Mouse (Mus musculus) embryonic stem cell, embryonic (primary cell): ENCODE results near the gene Pabpn1.

Experiments used
- CTCF ChIA-PET, 4 experiments: fragments of 300-600 bp in 2 of 4; fragments of 350-600 bp in 2 of 4; sonication (Branson Sonifier 250); formaldehyde crosslinking; loops; one replicate each; lab custom pipeline; 2022; ENCODE audit warnings: inconsistent platforms in 2 of 4; lab: Charles Lee
- POLR2A ChIA-PET, 4 experiments: fragments of 300-600 bp in 2 of 4; fragments of 350-600 bp in 2 of 4; sonication (Branson Sonifier 250); formaldehyde crosslinking; loops; one replicate each; lab custom pipeline; 2022; ENCODE audit warnings: antibody characterized with exemption in 4 of 4, inconsistent platforms in 1 of 4; lab: Charles Lee

The Pabpn1 gene

DNA sequence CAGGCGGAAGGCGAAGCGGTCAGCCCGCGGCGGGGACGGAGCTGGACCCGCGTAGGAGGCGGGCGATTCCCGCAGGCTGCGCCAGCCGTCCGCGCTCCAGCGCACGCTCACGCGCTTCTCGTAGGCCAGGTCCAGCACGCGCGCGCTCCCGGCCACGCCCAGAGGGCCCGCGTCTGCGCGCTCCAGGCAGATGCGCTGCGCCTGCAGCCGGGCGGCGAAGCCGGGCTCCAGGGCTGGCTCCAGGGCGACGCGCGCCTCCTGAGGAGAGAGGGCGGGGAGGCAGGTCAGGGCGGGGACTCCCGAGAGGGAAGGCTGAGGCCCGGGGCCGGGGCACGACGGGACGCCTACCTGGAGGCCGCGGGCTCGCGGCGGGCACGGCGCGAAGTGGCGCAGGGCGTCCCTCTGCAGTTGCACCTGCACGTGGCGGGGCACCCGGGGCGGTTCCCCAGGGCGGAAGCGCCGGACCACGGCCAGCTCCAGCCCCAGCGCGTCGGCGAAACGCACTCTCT, 15.7 kb upstream of the Pabpn1 start:
- CTCF ChIA-PET: interaction anchor here in 3 of 4 experiments (0.5 to 1.2 kb wide), 5 partner anchors 10 to 138 kb away, joined by 3 to 8 read pairs (median 3); partner anchors contain the start of gene Ngdn (in 1 of the 3)
- POLR2A ChIA-PET: interaction anchor here (0.7 to 3.0 kb wide), 17 partner anchors 9 to 201 kb away, joined by 3 to 12 read pairs (median 4); partner anchors contain the start of genes Efs (in 2 of the 4), Acin1 (in 1 of the 4), Cebpe (in 1 of the 4) and Ngdn (in 1 of the 4)

DNA sequence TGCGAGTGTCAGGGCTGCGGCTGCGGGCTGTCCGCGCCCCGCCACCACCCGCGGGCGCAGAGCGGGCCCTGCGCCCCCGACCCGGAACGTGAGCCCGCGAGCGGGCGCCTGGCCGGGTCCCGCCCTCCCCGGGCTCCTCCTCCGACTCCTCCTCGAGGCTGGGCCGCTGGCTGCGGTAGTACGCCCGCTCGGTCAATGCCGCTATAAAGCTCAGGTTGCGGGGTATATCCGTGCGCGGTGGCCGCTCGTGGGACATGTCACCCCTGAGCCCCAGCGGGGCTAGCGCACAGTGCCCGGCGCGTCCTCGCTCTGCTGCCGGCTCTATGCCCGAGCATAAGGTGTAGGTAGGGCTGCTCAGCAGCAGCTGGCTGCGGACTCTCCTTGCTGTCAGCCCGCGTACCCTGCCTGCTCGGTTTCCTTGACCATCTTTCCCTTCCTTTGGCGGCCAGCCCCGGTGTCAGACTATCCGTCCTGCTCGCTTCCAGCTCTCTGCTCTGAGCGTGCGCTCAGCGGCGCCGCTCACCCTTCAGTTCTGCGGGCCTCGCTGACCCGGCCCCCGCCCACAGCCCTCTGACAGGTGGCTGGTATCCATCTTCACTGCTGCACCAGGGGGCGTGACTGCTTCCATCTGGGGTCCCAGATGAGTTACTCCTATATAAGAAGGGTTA, 15.1 kb upstream of the Pabpn1 start, which contains the start of gene Ppp1r3e:
Gene Ppp1r3e, minus strand, starts transcription at position 503 of the 668 bp plus-strand sequence.
- ChIA-PET POLR2A (interaction anchor here (0.7 to 3.0 kb wide), 17 partner anchors 9 to 200 kb away, joined by 3 to 12 read pairs (median 4); partner anchors contain the start of genes Efs (in 2 of the 4), Acin1 (in 1 of the 4), Cebpe (in 1 of the 4) and Ngdn (in 1 of the 4)), CTCF (interaction anchor here in 3 of 4 experiments (0.5 to 1.2 kb wide), 7 partner anchors 10 to 150 kb away, joined by 3 to 8 read pairs (median 4); partner anchors contain the start of gene Ngdn (in 1 of the 3))

DNA sequence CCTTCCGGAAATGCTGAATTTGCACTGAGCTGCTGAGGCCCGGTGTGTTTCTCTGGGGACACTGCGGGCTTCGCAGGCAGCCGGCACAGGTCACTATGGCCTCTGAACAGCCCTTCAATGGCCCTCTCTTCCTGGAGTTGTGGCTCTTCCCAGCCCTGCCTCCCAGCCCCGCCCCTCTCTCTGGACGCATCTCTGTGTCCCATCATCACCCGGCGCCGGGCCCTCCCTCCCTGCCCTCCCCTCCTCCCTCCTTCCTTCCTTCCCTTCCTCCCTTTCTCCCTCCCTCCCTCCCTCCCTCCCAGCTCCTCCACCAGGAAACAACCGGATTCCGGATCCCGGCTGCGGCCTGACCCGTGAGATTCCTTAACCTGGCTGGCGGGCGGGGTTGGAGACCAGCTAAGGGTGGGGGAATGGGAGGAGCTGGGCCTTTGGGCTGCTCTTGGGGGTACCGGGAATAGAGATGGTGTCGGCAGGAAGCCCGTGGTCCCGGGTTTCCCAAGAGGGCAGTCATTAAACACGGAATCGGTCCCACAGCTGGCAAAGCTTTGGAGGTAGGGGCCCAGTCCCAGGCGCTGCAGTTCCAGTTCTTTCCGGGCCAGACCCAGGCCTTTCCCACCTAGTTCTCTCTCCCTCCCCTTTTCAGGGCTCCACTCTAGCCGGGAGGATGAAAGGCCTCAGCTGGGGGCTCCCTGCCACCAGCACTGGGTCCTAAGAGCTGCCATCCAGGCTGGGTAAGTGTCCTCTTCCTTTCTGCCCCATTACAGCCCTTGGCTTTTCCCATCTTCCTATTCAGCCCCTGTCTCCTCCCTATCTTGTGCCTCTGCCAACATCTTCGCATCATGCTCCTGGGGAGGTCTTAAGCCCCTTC, 8.9 kb upstream of the Pabpn1 start, which contains the start of the genes Bcl2l2 and Gm20521:
Gene Bcl2l2, plus strand, starts transcription at position 224 of the 868 bp plus-strand sequence.
Gene Gm20521, plus strand, starts transcription at position 288 of the 868 bp plus-strand sequence.
- ChIA-PET CTCF (interaction anchor here in 3 of 4 experiments (0.5 to 2.0 kb wide), 9 partner anchors 10 to 232 kb away, joined by 3 to 7 read pairs (median 4); partner anchors contain the start of gene Ngdn (in 1 of the 3)), POLR2A (interaction anchor here in 3 of 4 experiments (0.6 to 5.3 kb wide), 25 partner anchors 10 to 708 kb away, joined by 3 to 66 read pairs (median 3); partner anchors contain the start of genes Efs (in 3 of the 3), Ngdn (in 2 of the 3), Prmt5 (in 1 of the 3) and Psme2 (in 1 of the 3))

DNA sequence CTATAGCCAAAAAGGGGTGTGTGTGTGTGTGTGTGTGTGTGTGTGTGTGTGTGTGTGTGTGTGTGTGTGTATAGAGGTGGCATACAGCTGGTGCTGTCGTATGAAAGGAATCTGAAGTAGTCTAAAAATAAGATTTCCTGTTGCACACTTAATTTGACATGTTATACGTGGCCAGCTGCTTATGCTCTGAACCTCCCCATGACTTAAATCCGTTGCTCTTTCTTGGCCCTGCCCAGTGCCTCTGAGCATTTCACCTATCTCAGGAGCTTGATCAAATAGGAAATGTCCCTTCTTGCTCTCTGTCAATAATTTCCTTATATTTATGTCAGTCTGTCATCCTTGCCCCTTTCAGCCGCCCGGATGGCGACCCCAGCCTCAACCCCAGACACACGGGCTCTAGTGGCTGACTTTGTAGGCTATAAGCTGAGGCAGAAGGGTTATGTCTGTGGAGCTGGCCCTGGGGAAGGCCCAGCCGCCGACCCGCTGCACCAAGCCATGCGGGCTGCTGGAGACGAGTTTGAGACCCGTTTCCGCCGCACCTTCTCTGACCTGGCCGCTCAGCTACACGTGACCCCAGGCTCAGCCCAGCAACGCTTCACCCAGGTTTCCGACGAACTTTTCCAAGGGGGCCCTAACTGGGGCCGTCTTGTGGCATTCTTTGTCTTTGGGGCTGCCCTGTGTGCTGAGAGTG, 8.1 kb upstream of the Pabpn1 start:
- ChIA-PET CTCF (interaction anchor here in 2 of 4 experiments (0.6 to 2.0 kb wide), 3 partner anchors 127 to 233 kb away, joined by 3 to 7 read pairs (median 6); partner anchors contain the start of gene Ngdn (in 1 of the 2)), POLR2A (interaction anchor here (0.6 to 5.3 kb wide), 17 partner anchors 9 to 210 kb away, joined by 3 to 66 read pairs (median 5); partner anchors contain the start of genes Efs (in 3 of the 4), Ngdn (in 2 of the 4), Slc22a17 (in 1 of the 4) and Thtpa (in 1 of the 4))

DNA sequence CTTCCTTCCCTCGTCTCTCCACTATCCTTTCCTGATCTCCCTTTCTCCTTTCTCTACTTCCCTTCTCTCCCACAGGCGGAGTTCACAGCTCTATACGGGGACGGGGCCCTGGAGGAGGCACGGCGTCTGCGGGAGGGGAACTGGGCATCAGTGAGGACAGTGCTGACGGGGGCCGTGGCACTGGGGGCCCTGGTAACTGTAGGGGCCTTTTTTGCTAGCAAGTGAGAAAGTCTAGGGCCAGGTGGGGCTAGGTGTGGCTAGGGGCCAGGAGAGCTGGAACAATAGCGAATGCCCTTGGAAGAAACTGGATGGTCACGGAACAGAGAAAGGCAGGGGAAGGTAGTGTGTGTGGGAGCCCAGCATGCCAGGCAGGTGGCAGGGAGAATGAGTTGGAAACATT, 7.0 kb upstream of the Pabpn1 start:
- CTCF ChIA-PET: interaction anchor here in 1 of 4 experiments (1.0 to 1.1 kb wide), 2 partner anchors 142 to 209 kb away, joined by 3 read pairs; partner anchors contain the start of gene Thtpa
- POLR2A ChIA-PET: interaction anchor here (0.8 to 5.3 kb wide), 10 partner anchors 9 to 156 kb away, joined by 3 to 66 read pairs (median 5); partner anchors contain the start of genes Efs (in 2 of the 4) and Ngdn (in 1 of the 4)

DNA sequence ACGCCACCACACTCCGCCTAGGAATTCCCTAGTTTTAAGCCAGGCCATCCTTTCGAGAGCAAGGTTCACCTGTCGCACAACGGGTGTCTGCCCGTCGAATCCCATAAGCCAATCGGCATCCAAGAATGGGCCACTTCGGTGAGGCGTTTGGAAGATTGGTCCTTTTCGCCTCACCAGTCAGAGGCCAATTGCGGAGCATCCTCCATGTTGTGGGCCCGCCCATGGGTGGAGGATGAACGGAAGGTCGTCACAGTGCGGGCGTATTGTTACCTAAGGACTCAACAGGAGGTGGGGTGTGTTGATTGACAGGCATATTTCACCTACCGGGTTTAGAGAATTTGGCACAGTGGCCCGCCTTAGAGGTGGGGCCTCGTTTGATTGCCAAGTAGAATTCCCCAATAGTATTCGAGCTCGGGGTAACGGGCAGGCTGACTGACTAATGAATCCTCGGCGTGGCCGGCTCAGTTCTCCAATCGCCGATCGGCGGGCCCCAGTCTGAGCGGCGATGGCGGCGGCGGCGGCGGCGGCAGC, 1.4 kb downstream of the Pabpn1 start:
- POLR2A ChIA-PET: interaction anchor here (0.6 to 7.4 kb wide), 45 partner anchors 9 to 691 kb away, joined by 3 to 66 read pairs (median 5); partner anchors contain the start of genes Bcl2l2 (in 3 of the 4), Efs (in 3 of the 4), Gm20521 (in 3 of the 4) and Ngdn (in 3 of the 4)
- CTCF ChIA-PET: interaction anchor here (0.5 to 1.8 kb wide), 9 partner anchors 10 to 122 kb away, joined by 3 to 10 read pairs (median 3); partner anchors contain the start of genes Ngdn (in 2 of the 4), Bcl2l2 (in 1 of the 4), Cmtm5 (in 1 of the 4) and Gm20521 (in 1 of the 4)

DNA sequence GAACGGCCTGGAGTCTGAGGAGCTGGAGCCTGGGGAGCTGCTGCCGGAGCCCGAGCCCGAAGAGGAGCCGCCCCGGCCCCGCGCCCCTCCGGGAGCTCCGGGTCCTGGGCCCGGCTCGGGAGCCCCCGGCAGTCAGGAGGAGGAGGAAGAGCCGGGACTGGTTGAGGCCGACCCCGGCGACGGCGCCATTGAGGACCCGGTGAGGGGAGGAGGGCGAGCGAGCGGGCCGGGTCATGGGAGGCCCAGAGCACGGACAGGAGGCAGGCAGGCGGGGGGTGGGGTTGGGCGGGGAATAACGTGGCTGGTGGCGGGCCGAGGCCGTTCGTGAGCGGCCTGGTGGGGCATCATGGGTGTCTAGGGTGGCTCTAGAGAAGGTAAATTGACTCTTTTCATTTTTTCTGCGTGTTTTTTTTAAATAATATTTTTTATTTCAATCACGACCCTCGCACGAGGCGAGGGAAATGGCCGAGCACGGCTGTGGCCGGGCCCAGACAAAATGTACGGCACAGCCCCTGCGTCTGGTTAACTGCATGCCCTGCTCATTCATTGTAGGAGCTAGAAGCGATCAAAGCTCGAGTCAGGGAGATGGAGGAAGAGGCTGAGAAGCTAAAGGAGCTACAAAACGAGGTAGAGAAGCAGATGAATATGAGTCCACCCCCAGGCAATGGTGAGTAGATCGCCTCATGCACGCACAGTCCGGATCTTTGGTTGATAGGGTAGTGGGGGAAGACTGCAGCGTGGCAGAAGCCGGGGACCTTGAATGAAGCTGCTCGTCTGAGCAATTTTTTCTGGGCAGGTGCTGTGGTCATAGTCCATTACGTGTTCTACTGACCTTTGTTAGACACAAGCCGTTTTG, 2.2 kb downstream of the Pabpn1 start:
- POLR2A ChIA-PET: interaction anchor here (0.6 to 7.4 kb wide), 54 partner anchors 8 to 691 kb away, joined by 3 to 66 read pairs (median 5); partner anchors contain the start of genes Efs (in 3 of the 4), Ngdn (in 3 of the 4), Ppp1r3e (in 3 of the 4) and Bcl2l2 (in 2 of the 4)
- CTCF ChIA-PET: interaction anchor here in 3 of 4 experiments (0.5 to 1.8 kb wide), 8 partner anchors 11 to 121 kb away, joined by 3 to 10 read pairs (median 3); partner anchors contain the start of genes Ngdn (in 2 of the 3), Bcl2l2 (in 1 of the 3), Cmtm5 (in 1 of the 3) and Gm20521 (in 1 of the 3)

DNA sequence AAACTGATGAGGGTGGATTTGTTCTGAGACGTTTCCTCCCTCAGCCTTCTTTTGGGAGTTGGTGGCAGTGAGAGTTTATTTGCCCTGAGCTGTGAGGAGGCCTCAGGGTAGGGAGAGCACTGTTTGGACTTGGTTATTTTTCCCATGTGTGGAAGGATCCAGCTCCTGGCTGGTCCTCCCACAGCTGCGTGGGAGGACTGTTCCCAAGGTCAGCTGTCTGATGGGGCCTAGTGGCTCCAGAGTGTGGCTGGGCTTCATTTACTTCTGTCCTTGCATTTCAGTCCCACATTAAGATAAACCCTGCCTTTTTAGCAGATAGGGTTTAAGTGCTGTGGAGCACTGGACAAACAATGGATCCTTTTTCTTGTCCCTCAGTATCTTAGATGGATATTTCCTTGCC, 5.1 kb downstream of the Pabpn1 start:
- CTCF ChIA-PET: no interaction called here
- POLR2A ChIA-PET: interaction anchor here in 2 of 4 experiments (1.0 to 7.4 kb wide), 8 partner anchors 12 to 118 kb away, joined by 3 to 66 read pairs (median 20); partner anchors contain the start of genes Bcl2l2 (in 2 of the 2), Efs (in 2 of the 2), Gm20521 (in 2 of the 2) and Slc22a17 (in 2 of the 2)

DNA sequence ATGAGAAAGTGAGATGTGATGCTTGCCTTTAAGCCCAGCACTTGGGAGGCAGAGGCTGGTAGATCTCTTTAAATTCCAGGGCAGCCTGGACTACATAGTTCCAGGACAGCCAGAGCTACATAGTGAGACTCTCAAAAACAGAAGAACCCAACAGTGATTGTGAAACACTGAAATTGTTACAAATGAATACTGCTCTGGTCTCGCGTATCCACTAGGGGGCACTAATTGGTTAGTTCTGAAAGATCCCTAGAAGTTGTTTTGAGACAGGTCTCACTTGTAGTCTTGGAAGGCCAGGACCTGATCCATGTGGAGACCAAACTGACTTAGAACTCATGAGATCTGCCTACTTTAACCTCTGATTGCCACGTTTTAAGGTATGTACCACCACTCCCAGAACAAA, 8.1 kb downstream of the Pabpn1 start:
- POLR2A ChIA-PET: interaction anchor here in 3 of 4 experiments (0.6 to 7.1 kb wide), 10 partner anchors 10 to 115 kb away, joined by 3 to 47 read pairs (median 4); partner anchors contain the start of genes Bcl2l2 (in 1 of the 3), Gm20521 (in 1 of the 3) and Ngdn (in 1 of the 3)
- CTCF ChIA-PET: interaction anchor here (0.6 to 1.1 kb wide), 9 partner anchors 17 to 261 kb away, joined by 3 to 7 read pairs (median 4); partner anchors contain the start of genes Ngdn (in 2 of the 4), Bcl2l2 (in 1 of the 4) and Gm20521 (in 1 of the 4)

DNA sequence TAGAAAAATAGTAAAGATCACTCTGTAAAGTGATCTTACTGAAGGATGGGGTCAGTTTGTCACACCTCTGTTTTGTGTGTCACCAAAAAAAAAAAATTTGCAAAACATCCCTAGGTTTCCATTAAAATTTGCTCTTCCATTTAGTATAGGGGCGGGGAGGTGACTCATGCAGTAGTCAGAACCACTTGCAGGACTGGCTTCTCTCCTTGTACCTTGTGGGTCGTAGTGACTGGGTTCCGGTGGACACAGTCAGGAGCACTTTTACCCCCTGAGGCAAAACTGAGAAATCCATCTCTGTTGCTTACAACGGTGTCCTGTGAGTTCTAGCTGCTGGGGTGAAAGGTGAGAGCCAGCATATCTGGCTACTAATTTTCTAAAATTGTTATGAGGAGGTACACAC, 11.3 kb downstream of the Pabpn1 start:
- POLR2A ChIA-PET: interaction anchor here in 3 of 4 experiments (0.9 to 3.6 kb wide), 6 partner anchors 9 to 163 kb away, joined by 3 to 18 read pairs (median 4); partner anchors contain the start of genes Efs (in 1 of the 3) and Slc22a17 (in 1 of the 3)

DNA sequence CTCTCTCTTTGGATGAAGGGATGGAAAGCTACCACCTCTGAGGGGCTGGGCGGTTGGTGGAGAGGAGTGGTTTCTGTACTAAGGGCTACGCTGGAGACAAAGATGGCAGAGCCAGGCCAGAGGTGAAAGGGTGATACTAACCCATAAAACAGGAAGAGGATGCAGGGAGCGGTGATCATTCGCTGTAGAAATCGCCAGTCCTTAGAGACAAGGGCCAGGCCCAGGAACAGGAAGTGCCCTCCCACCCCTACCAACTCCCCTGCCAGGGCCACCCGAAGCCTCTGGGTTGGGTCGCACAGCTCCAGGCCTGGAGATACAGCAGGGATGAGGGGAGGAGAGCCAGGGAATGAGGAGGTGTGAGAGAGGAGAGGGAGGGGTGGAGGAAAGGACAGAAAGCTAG, 16.4 kb downstream of the Pabpn1 start:
- CTCF ChIA-PET: interaction anchor here in 2 of 4 experiments (1.2 to 1.8 kb wide), 3 partner anchors 17 to 31 kb away, joined by 4 to 5 read pairs (median 5); partner anchors contain the start of gene Efs (in 1 of the 2)

More for the DNA sequence above, 11.3 kb downstream of the Pabpn1 start:
- CTCF ChIA-PET: no interaction called here

DNA sequence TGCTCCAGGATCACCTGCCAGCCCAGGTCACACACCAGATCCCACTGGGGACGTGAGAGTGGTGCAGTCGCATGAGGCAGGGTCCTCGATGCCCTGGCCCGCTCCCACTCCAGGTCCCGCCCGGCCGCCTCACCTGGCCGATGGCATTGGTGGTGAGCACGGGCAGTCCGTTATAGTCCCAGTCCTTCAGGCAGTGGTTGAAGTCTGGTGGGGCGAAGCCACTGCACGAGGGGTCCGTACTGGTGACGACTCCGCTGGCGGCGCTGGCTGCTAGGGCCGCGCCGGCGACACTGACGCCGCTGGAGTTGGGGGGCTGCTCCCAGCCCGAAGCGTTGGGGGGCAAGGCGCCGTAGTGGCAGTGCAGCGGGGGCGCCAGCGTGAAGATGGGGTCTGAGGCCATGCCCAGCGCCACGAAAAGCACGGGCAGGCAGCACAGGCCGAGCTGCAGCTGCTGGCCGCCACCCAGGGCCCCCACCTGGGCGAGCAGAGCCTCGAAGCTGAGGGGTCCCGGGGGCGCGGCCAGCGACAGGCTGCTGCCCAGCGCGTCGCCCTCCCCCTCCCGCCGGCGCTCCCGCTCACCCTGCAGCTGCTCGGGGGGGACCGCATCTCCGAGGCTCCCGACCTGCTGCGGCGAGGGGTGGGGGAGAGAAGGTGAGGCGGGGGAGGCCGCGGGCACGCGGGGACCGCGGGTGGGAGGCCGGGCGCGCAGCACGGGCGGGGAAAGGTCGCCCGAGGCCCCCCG, 20.0 kb downstream of the Pabpn1 start:
- ChIA-PET CTCF (interaction anchor here (0.6 to 1.5 kb wide), 4 partner anchors 14 to 327 kb away, joined by 3 to 6 read pairs (median 4); partner anchors contain the start of gene Efs (in 1 of the 4)), POLR2A (interaction anchor here (0.5 to 5.8 kb wide), 31 partner anchors 8 to 667 kb away, joined by 3 to 52 read pairs (median 4); partner anchors contain the start of genes Efs (in 3 of the 4), Bcl2l2 (in 1 of the 4), Gm20521 (in 1 of the 4) and Ngdn (in 1 of the 4))

More for the DNA sequence above, 16.4 kb downstream of the Pabpn1 start:
- POLR2A ChIA-PET: interaction anchor here in 3 of 4 experiments (0.7 to 5.8 kb wide), 13 partner anchors 11 to 107 kb away, joined by 3 to 52 read pairs (median 4); partner anchors contain the start of genes Efs (in 3 of the 3), Ngdn (in 1 of the 3) and Pabpn1 (in 1 of the 3)

DNA sequence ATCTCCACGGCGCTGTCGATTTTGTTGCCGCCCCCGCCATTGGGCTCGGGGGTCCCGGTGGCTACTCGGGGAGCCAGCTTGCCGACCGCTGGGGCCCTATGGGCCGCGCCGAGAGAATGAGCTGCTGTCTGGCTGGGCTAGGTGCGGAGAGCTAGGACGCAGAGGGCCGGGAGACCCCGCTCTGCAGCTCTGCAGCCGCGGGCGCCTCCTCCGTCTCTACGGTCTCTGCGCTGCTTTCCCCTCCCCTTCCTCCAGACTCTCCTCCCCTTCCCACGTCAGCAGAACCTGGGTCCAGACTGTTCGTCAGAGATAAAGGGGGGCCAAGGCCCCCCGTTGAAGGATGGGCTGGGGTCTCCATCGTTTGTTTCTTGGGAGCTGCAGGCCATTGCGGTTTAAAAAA, 20.6 kb downstream of the Pabpn1 start, which contains the start of gene Slc22a17:
Gene Slc22a17, minus strand, starts transcription at position 247 of the 400 bp plus-strand sequence.
- ChIA-PET CTCF (interaction anchor here in 2 of 4 experiments (1.1 to 1.5 kb wide), 2 partner anchors 13 to 27 kb away, joined by 3 to 4 read pairs; partner anchors contain the start of gene Efs (in 1 of the 2)), POLR2A (interaction anchor here (0.6 to 2.9 kb wide), 25 partner anchors 8 to 808 kb away, joined by 3 to 29 read pairs (median 4); partner anchors contain the start of genes Efs (in 3 of the 4), Bcl2l2 (in 1 of the 4), Gm20521 (in 1 of the 4) and Ngdn (in 1 of the 4))
